Mouse (Mus musculus) kidney, embryonic 15.5 days (tissue): ENCODE results near the gene Tnfsf15. TPM values are rescaled to one million over a fixed set of nuclear protein-coding genes. Genes with fewer than 3 reads are reported as not detected.
A peak's percentile ranks its signal among the peaks of the same experiment; 100 is the strongest.

Experiments
- ATAC-seq: fragments of 200-750 bp; cut with Nextera tagmentation; replicated peaks from 2 replicates; pipeline ENCODE4 v1.8.0; 2017; ENCODE audit warnings: moderate TSS enrichment; ENCODE audit not compliant: low FRiP score
- H3K27ac ChIP-seq: fragments of 300-500 bp; sonication (generic); 2 replicates; pipeline ENCODE4 v1.5.1; 2015; ENCODE audit warnings: mild to moderate bottlenecking, inconsistent platforms
- H3K27me3 ChIP-seq: fragments of 300-500 bp; sonication (generic); 2 replicates; pipeline ENCODE4 v1.6.1; 2015; ENCODE audit warnings: inconsistent platforms
- H3K36me3 ChIP-seq: fragments of 300-500 bp; sonication (generic); 2 replicates; pipeline ENCODE4 v1.6.1; 2015; ENCODE audit warnings: inconsistent platforms
- H3K4me1 ChIP-seq: fragments of 300-500 bp; sonication (generic); 2 replicates; pipeline ENCODE4 v1.6.1; 2015; ENCODE audit warnings: inconsistent platforms
- H3K4me2 ChIP-seq: fragments of 300-500 bp; sonication (generic); 2 replicates; pipeline ENCODE4 v1.6.1; 2015; ENCODE audit warnings: moderate library complexity, mild to moderate bottlenecking, inconsistent platforms
- H3K4me3 ChIP-seq: fragments of 300-500 bp; sonication (generic); replicated peaks from 2 replicates; pipeline ENCODE4 v1.5.1; 2015; ENCODE audit warnings: mild to moderate bottlenecking, inconsistent platforms
- H3K9ac ChIP-seq: fragments of 300-500 bp; sonication (generic); 2 replicates; pipeline ENCODE4 v1.6.1; 2015; ENCODE audit warnings: mild to moderate bottlenecking, inconsistent platforms
- H3K9me3 ChIP-seq: fragments of 300-500 bp; sonication (generic); replicated peaks from 2 replicates; pipeline ENCODE4 v1.6.1; 2016; ENCODE audit warnings: inconsistent platforms
- WGBS: fragments of 180-500 bp; shearing (Covaris S2); methylation state at CpG from one replicate; pipeline ENCODE4 v1.1.7; 2015; ENCODE audit warnings: mixed read lengths; 5-methylcytosine and 5-hydroxymethylcytosine counted together
- polyA plus RNA-seq: library from polyadenylated mRNA; unstranded; fragments of >200 nt; fragmentation: Nextera tagmentation; extraction: Ambion mirVana; gene quantifications from 2 replicates; pipeline ENCODE4 v1.2.1, GENCODE M21; 2015

Tnfsf15 gene
- polyA plus RNA-seq: 0.80 and 0.92 TPM in 2 replicates

DNA sequence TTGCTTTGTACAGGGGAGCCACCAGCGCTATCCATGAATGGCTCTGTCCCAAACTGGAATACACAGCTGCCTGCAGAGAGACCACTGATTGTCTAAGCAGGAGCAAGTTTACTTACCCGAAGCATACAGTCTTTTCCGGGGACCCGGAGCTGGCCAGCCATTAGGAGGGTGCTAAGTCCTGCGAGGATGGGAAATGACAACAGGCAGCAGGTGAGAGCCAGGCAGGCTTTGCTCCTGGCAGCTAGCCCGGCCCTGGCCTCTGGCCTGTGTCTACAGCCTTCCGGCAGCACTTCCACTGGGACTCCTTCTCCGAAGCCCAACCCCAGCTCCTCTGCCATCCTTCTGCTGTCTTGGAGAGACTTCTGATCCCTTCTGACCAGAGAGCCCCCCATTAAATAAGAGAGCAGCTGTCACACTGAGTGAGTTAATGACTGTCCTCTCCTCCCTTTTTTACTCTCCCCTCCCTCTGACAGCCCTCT is at the start of gene Tnfsf15:
Tnfsf15 (minus strand) TSS at position 421 of the 479 bp plus-strand sequence.
- WGBS: 30% methylated on average over 8 of the region's 8 CpGs
- peak; percentile 53; the same call in 1 of the 2 replicates for ATAC-seq
- no peaks in the 10 kb centered on the region for H3K27me3 ChIP-seq
- no peaks in the 10 kb centered on the region for H3K9me3 ChIP-seq
- H3K4me1 ChIP-seq: peaks cover 39% of the 10 kb centered on the region
- H3K4me2 ChIP-seq: peak within 1 kb of the TSS; percentile 43
- H3K36me3 ChIP-seq: no peaks in the 10 kb centered on the region
- peak within 1 kb of the TSS; percentile 19 for H3K4me3 ChIP-seq
- no peak within 1 kb of the TSS for H3K9ac ChIP-seq
- H3K27ac ChIP-seq: peak within 1 kb of the TSS; percentile 72

DNA sequence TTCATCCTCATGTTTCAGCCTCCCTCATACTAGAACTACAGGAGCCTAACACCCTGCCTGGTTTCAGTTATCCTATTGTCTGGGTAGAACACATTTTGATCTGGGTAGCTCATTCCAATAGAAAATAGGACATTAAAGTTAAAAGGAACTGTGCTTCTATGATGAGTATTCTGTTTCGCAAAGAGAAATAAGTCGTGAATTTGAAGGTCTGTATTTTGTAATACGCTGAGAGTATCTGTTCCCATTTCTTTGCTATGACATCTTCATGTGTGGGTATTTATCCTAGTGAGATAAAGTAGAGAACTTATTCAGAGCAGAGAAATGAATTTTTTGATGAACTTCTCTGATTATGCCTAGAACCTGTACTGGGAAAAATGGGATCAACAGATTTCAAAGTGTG is 47.4 kb upstream of the Tnfsf15 start:
- no peaks in the 10 kb centered on the region for H3K36me3 ChIP-seq
- no peaks in the 10 kb centered on the region for H3K9me3 ChIP-seq
- H3K9ac ChIP-seq: no peak overlapping the region
- no peak overlapping the region for H3K4me2 ChIP-seq
- H3K4me1 ChIP-seq: no peaks in the 10 kb centered on the region
- no peak overlapping the region for H3K4me3 ChIP-seq
- no peak overlapping the region for H3K27ac ChIP-seq
- ATAC-seq: no peak
- WGBS: 95% methylated on average over 3 of the region's 3 CpGs
- H3K27me3 ChIP-seq: no peaks in the 10 kb centered on the region

DNA sequence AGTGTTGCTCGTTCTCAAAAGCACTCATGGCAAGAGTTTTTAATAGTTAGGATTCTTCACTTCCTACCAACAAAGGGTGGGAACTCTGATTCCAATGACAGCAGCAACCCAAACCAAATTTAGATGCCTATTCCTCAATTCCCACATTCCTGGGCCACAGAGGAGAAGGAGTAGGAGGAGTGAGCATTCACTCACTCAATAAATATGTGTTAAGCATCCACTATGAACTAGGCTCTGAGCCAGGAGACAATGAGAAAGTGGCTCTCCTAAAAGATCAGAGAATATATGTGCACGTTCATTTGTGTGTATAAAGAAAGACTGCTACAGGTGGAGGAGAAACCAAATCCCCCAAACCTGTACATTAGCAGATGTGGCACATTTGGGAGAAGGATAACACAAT is 40.6 kb upstream of the Tnfsf15 start:
- no peak for ATAC-seq
- no peak overlapping the region for H3K4me2 ChIP-seq
- H3K9ac ChIP-seq: no peak overlapping the region
- H3K27ac ChIP-seq: no peak overlapping the region
- WGBS: 58% methylated on average over 2 of the region's 2 CpGs
- H3K27me3 ChIP-seq: no peaks in the 10 kb centered on the region
- no peak overlapping the region for H3K4me3 ChIP-seq
- H3K36me3 ChIP-seq: no peaks in the 10 kb centered on the region
- H3K9me3 ChIP-seq: no peaks in the 10 kb centered on the region
- peaks cover 3% of the 10 kb centered on the region; the same call in 1 of the 2 replicates for H3K4me1 ChIP-seq

DNA sequence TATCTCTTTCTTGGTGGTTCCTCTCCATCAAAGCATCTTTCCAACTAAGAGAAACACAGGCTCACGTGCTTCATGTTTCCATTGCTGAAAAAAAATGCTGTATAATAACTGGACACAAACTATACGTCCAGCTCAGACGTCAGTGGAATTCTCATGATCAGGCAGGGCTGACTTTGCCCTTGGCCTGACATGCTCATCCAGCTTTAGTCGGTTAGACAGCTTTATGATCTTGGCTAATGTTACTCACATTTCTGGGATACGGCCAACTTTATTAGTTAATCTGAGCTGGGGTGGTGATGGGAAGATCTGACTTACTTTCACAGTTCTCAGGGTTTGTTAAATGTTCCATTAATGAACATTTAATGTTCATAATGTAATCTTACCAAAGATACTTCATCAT is 38.9 kb upstream of the Tnfsf15 start:
- ATAC-seq: no peak
- peak overlapping the region; percentile 49 for H3K27ac ChIP-seq
- no peaks in the 10 kb centered on the region for H3K36me3 ChIP-seq
- no peak overlapping the region for H3K9ac ChIP-seq
- H3K9me3 ChIP-seq: no peaks in the 10 kb centered on the region
- no peak overlapping the region for H3K4me3 ChIP-seq
- no peak overlapping the region for H3K4me2 ChIP-seq
- H3K27me3 ChIP-seq: no peaks in the 10 kb centered on the region
- 29% methylated on average over 5 of the region's 5 CpGs for WGBS
- H3K4me1 ChIP-seq: peaks cover 3% of the 10 kb centered on the region; the same call in 1 of the 2 replicates

DNA sequence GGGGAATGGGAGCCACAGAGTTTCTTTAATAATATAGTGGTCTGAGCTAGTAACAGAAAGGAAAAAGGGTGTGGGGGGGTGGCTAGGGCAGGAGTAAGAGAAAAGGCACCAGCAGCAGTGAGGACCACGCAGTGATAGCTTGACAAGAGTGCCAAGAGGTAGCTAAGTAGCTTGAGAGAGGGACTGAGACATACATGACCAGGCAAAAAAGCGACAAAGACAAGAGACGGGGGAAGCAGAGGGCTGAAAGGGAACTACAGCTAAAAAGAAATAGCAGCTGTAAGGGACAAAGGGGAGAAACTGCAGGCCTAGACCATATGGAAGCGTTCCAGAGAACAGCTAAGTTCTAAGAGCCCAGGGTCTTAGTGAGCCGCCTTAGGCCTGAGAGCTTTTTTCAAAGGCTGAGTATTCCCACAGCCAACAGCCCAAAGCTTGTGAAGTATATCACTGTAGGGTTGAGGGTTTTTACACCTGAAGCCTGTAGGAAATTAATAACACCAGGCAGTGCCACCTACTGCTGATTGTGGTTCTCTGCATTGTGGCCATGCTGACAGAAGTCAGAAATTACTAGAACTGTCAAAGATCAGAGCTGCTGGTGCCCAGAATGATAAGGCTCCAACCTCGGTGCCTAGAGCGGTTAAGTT is 38.2 kb upstream of the Tnfsf15 start:
- 0 out of 2 replicates have a peak, but pooled peaks have one; percentile 29 for ATAC-seq

DNA sequence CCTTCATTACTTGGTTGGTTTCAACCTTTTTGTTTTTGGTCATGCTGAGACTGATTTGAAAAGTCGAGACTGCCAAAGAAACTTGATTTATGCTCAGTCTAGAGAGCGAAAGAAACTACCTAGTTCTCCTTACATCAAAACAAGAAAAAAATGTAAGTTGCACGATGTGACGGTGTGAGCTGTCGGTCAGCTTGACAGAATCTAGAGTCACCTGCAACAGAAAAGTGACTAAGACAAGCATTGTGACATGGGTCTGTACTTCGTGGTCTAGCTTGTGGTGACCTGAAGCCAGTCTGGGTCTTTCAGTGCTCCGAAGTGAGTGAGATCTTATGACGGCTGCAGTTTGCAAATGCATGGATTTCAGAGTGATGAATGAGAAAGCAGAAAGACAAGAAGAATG is 32.3 kb upstream of the Tnfsf15 start:
- Histone ChIP-seq H3K9me3 (no peaks in the 10 kb centered on the region), H3K36me3 (no peaks in the 10 kb centered on the region), H3K4me1 (no peaks in the 10 kb centered on the region), H3K27me3 (no peaks in the 10 kb centered on the region), H3K4me2 (no peak overlapping the region), H3K9ac (no peak overlapping the region), H3K27ac (no peak overlapping the region), H3K4me3 (no peak overlapping the region)
- ATAC-seq: no peak
- 82% methylated on average over 8 of the region's 8 CpGs for WGBS

More for the DNA sequence above, 38.2 kb upstream of the Tnfsf15 start:
- Histone ChIP-seq H3K4me3 (no peak overlapping the region), H3K9me3 (no peaks in the 10 kb centered on the region), H3K4me1 (peaks cover 3% of the 10 kb centered on the region; the same call in 1 of the 2 replicates), H3K27me3 (no peaks in the 10 kb centered on the region), H3K9ac (no peak overlapping the region), H3K36me3 (no peaks in the 10 kb centered on the region), H3K4me2 (no peak overlapping the region), H3K27ac (peak overlapping the region; percentile 49)
- 74% methylated on average over 7 of the region's 7 CpGs for WGBS

DNA sequence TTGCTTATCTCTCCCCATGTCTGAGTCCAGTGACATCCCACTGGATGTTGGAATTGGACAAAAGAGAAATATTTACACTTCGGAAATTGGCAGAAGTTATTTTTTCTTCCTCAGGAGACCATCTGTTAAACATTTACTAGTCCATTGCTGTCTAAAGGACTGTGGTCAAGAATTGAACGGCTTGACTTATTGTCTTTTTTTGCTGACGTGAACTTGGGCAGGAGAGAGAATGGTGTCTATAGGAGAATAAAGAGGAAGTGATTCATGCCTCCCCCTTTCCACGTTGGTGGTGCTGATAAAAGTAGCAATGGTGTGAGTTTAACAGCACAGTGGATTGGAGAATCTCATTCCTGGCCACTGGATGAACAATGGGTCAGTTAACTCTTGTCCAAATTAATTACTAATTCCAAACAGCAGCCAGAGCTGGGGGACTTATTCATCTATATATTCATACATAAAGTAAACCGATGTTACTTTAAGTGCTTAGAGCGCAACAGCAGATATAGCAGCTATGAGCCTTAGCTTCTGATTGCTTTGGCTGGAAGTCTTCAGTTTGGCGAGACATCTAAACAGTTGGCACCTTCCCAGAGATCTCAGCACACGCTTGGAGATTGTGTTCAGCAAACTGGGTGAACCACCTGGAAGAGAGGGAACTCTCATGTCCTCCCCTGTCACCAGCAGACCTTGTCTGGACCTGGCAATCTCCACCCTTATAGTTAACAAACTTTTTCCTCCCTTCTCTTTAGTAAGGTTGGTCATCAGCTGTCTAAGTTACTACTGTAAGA is 28.6 kb upstream of the Tnfsf15 start:
- Histone ChIP-seq H3K9me3 (no peaks in the 10 kb centered on the region), H3K4me2 (no peak overlapping the region), H3K36me3 (no peaks in the 10 kb centered on the region), H3K9ac (no peak overlapping the region), H3K27me3 (no peaks in the 10 kb centered on the region), H3K27ac (no peak overlapping the region), H3K4me3 (no peak overlapping the region), H3K4me1 (no peaks in the 10 kb centered on the region)
- WGBS: 64% methylated on average over 8 of the region's 8 CpGs
- no peak for ATAC-seq

DNA sequence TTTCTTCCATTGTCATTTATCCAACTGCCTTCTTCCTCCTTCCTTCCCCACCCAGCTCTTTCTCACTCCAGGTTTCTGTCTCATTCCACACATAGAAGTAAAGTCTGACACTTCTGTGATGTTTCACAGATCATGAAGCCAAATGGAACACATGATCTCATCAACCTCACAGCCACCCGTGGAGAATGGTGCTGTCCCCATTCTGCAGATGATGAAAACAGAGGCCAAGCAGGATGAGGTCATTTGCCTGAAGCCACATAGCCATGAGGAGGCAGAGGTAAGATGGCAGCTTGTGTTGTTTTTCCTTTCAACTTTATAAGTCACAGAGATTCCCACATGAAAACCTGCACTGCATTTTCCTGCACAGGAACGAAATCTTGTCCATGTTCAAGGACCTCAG is 27.6 kb upstream of the Tnfsf15 start:
- Histone ChIP-seq H3K4me1 (no peaks in the 10 kb centered on the region), H3K36me3 (no peaks in the 10 kb centered on the region), H3K9me3 (no peaks in the 10 kb centered on the region), H3K9ac (no peak overlapping the region), H3K27ac (no peak overlapping the region), H3K4me2 (no peak overlapping the region), H3K27me3 (no peaks in the 10 kb centered on the region), H3K4me3 (no peak overlapping the region)
- no peak for ATAC-seq
- 75% methylated on average over 2 of the region's 2 CpGs for WGBS

DNA sequence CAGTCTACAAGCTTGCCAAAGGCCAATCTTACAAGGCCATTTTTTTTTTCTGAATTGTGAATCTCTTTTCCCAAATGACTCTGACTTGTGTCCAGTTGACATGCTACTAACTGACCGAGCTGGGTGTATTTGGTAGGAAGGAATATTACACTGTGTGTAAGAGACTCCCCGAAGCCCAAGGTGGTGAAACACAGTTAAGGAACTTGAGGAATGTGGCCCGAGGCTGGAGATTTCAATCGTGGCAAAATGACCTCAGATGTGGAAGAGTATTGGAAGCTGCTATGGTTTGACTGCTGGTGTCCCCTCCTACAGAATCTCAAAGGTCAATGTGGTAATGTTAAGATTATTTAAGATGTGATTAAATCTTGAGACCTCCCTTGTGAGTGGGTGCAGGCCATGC is 26.4 kb upstream of the Tnfsf15 start:
- Histone ChIP-seq H3K36me3 (no peaks in the 10 kb centered on the region), H3K27me3 (no peaks in the 10 kb centered on the region), H3K4me3 (no peak overlapping the region), H3K9ac (no peak overlapping the region), H3K9me3 (no peaks in the 10 kb centered on the region), H3K27ac (no peak overlapping the region), H3K4me2 (no peak overlapping the region), H3K4me1 (no peaks in the 10 kb centered on the region)
- WGBS: 81% methylated on average over 4 of the region's 4 CpGs
- ATAC-seq: no peak

DNA sequence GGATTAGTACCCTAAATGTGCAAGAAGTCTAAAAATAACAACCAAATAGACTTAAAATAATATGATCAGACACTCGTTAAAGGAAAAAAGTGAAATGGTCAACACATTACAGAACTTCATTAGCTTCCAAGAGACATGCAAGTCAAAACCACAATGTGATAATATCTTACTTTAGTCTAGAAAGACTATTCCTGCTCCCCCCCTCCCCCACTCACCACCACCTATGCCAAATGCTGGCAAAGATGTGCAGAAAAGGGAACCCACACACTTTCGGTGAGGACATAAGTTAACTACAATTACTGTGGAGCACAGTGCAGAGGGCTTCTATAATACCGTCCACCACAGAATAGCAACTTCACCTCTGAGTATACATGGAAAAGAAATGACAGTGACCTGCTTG is 24.2 kb upstream of the Tnfsf15 start:
- Histone ChIP-seq H3K27ac (no peak overlapping the region), H3K36me3 (no peaks in the 10 kb centered on the region), H3K9me3 (no peaks in the 10 kb centered on the region), H3K27me3 (no peaks in the 10 kb centered on the region), H3K4me1 (no peaks in the 10 kb centered on the region), H3K4me2 (no peak overlapping the region), H3K9ac (no peak overlapping the region), H3K4me3 (no peak overlapping the region)
- WGBS: 82% methylated on average over 3 of the region's 3 CpGs
- ATAC-seq: no peak

DNA sequence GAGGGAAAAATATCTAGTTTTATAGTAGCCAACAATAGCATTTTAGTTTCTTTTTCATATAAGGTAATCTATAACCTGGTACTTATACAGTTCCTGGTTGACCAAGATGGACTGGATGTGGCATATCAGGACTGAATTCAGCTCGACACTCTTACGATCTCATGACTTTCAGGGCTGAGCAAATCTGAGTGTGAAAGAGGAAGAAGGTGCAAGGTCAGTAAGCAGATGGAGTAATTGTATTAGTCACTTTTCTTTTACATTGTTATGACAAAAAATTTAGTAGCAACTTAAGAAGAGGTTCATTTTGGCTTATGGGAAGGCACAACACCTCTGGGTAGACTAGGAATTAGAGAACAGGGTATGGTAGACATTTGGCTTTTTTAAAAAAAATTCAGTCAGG is 20.1 kb upstream of the Tnfsf15 start:
- H3K9ac ChIP-seq: no peak overlapping the region
- H3K4me1 ChIP-seq: no peaks in the 10 kb centered on the region
- 0 out of 2 replicates have a peak, but pooled peaks cover 3% of the 10 kb centered on the region for H3K27me3 ChIP-seq
- no peak overlapping the region for H3K4me3 ChIP-seq
- no peaks in the 10 kb centered on the region for H3K9me3 ChIP-seq
- no peak overlapping the region for H3K4me2 ChIP-seq
- H3K27ac ChIP-seq: no peak overlapping the region
- no peak for ATAC-seq
- 84% methylated on average over 2 of the region's 2 CpGs for WGBS
- no peaks in the 10 kb centered on the region for H3K36me3 ChIP-seq

DNA sequence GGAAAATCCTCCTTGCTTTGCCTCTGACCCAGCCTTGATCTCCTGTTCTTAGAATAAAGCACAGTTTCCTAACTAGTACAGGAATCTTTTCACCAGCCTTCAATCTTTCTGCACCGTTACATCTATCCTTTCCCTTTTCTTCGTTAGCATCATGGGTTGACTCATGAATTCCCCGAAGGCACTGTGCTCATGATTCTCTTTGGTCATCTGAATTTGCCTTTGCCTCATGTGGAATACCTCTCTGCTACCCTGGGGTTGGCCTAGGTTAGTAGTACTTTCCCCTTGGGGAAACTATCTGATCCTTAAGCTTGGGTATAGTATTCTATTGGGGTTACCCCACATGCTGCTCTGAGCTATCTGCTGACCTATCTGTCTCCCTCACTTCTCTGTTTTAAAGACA is 15.0 kb upstream of the Tnfsf15 start:
- Histone ChIP-seq H3K27ac (no peak overlapping the region), H3K27me3 (0 out of 2 replicates have a peak, but pooled peaks cover 3% of the 10 kb centered on the region), H3K4me2 (no peak overlapping the region), H3K9ac (no peak overlapping the region), H3K4me3 (no peak overlapping the region), H3K36me3 (no peaks in the 10 kb centered on the region), H3K4me1 (peaks cover 2% of the 10 kb centered on the region; the same call in 1 of the 2 replicates), H3K9me3 (no peaks in the 10 kb centered on the region)
- WGBS: 85% methylated on average over 3 of the region's 3 CpGs
- no peak for ATAC-seq
